Mouse (Mus musculus): Measurements from ENCODE around the gene Cryl1.

- TF ChIP-seq POLR2A (IDR thresholded peaks at IDR 0.05; ENCODE audit: borderline replicate concordance, extremely low read depth, low read depth, low read length) (no peak), CTCF (IDR thresholded peaks at IDR 0.05; ENCODE audit: insufficient read depth, low read length) (no peak)
Measured at GRCm38 (mm10) chr14:57346135-57346534, 52.2 kb downstream of the Cryl1 start.
